Mouse (Mus musculus): Measurements from ENCODE around the gene Wbp1. TPM values are rescaled to one million over a fixed set of nuclear protein-coding genes. Genes with fewer than 3 reads are reported as not detected.
A peak's percentile ranks its signal among the peaks of the same experiment; 100 is the strongest.

Gene Wbp1
- polyA plus RNA-seq, 1 experiment from 2014 or later, result 83.8 TPM

DNA sequence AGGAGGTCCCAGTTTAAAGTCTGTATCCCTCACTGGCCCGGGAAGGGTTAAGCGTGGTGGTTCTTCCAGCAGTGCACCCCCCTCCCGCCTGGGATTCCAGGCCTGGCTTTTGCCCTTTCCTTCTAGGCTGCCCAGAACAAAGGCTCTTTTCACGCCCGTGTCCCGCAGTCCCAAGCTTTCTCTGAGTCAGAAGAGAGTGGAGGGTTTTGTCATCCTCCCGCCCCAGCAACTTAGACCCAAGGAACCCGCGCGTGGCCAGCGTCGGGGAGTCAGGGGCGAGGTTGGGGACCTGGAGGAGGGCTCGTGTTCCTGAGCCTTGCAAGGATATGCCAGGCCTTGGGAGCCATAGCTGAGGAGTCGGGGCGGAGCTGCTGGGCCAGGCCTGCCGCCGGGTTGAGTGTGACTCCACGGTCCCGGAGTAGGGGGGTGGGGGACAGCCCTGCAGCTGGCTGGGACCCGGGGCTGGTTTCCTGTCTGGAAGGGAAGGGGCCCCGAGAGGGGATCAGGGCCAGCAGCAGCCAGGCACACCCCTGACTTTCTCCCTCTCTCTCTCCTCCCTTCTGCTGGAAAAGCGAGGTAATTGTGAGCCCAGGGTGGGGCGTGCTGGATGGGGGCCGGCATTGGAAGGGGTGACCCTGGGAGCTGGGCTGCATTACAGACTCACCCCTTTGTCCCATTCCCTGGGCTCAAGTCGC is 15.7 kb upstream of the Wbp1 start:
- Histone ChIP-seq H3K4me3 (ENCODE audit: low read depth, low read length) (peak overlapping the region; percentile 64), H3K36me3 (ENCODE audit: control insufficient read depth, insufficient read depth, low read length) (no peaks in the 10 kb centered on the region), H3K27ac (ENCODE audit: low read depth) (peak overlapping the region; percentile 100), H3K9me3 (ENCODE audit: control insufficient read depth, low read length) (no peaks in the 10 kb centered on the region), H3K27me3 (replicated peaks; ENCODE audit: control insufficient read depth, insufficient read depth, low read length) (no peaks in the 10 kb centered on the region), H3K9ac (ENCODE audit: low read length) (peak overlapping the region; percentile 93), H3K4me1 (replicated peaks; ENCODE audit: control insufficient read depth, insufficient read depth, low read length) (peaks cover 38% of the 10 kb centered on the region), H3K4me2 (ENCODE audit: low read length) (peak overlapping the region; percentile 80)
- WGBS, result under 1% methylated on average over 25 of the region's 26 CpGs
- DNase-seq (ENCODE audit: low spot score) (peak; percentile 95), ATAC-seq (replicated peaks; ENCODE audit: low FRiP score, low TSS enrichment, low read depth) (peak; percentile 83)

GRCm38 (mm10) chr6:83136291-83136880 is 15.0 kb upstream of the Wbp1 start:
- peak overlapping the region; percentile 93 for H3K9ac ChIP-seq (ENCODE audit: low read length)
- peak overlapping the region; percentile 64 for H3K4me3 ChIP-seq (ENCODE audit: low read depth, low read length)
- no peaks in the 10 kb centered on the region for H3K27me3 ChIP-seq (replicated peaks; ENCODE audit: control insufficient read depth, insufficient read depth, low read length)
- H3K9me3 ChIP-seq (ENCODE audit: control insufficient read depth, low read length), result no peaks in the 10 kb centered on the region
- WGBS, result 21% methylated on average over 5 of the region's 5 CpGs
- peak overlapping the region; percentile 80 for H3K4me2 ChIP-seq (ENCODE audit: low read length)
- H3K27ac ChIP-seq (ENCODE audit: low read depth), result peak overlapping the region; percentile 100
- no peaks in the 10 kb centered on the region for H3K36me3 ChIP-seq (ENCODE audit: control insufficient read depth, insufficient read depth, low read length)
- 0 out of 2 replicates have a peak, but pooled peaks have one; percentile 1 for ATAC-seq (replicated peaks; ENCODE audit: low FRiP score, low TSS enrichment, low read depth)
- DNase-seq (ENCODE audit: low spot score), result no peak
- H3K4me1 ChIP-seq (replicated peaks; ENCODE audit: control insufficient read depth, insufficient read depth, low read length), result peaks cover 32% of the 10 kb centered on the region

DNA sequence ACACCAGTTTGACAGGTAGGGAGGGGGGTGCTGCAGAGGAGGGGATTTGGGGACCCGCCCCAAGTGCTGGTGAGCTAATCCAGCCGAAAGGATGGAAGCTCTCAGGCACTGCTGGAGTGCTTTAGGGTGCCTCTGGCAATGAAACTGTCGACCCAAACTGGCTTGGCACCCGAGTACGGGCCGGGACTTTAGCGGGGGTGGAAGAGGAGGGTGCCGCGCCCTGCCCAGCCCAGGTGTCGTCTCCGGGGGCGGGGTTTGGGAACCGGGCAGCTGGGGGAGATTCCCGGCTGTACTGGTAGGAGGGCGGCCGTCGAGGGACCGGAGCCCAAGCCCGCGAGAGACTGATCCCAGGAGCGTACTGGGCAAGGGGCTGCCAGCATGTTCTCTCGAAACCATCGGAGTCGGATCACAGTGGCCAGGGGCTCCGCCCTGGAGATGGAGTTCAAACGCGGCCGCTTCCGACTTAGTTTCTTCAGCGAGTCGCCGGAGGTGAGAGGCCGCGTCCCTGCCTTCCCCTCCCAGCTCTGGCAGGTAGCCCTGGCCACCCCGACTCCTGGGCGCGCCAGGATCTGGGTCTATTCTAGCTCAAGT is 14.3 kb upstream of the Wbp1 start:
- 5% methylated on average over 37 of the region's 37 CpGs for WGBS

DNA sequence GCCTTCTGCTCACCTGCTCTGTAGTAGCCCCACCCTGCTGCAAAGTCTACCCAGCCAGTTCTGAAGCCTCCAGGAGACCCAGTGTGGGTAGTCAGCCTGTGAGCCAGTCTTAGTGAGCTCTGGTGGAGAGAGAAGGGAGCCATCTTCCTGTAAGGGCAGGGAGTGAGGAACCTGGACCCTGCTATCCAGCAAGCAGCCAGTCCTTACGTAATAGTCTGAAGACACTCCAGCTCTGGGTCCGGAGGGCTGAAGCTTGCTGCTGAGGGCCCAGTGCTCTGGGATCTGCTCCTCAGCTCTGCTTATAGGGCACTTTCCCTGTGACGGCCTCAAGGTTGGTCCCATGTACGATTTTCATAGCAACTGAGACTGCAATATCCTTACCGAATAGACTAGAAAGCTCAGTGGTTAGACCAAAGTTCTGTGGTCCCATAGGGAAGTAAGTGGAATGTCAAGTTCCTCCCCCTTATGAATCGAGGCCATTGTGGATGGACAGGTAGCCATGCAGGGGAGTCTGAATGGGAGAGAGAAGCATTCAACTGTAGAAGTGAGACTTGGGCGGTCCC is 13.7 kb upstream of the Wbp1 start, which contains the start of gene Rtkn:
Gene Rtkn, plus strand, starts transcription at position 513 of the 563 bp plus-strand sequence.
- Histone ChIP-seq H3K4me1 (replicated peaks; ENCODE audit: control insufficient read depth, insufficient read depth, low read length) (peaks cover 31% of the 10 kb centered on the region), H3K27me3 (replicated peaks; ENCODE audit: control insufficient read depth, insufficient read depth, low read length) (no peaks in the 10 kb centered on the region), H3K4me2 (ENCODE audit: low read length) (peak within 1 kb of the TSS; percentile 80), H3K4me3 (ENCODE audit: low read depth, low read length) (peak within 1 kb of the TSS; percentile 64), H3K27ac (ENCODE audit: low read depth) (peak within 1 kb of the TSS; percentile 100), H3K9ac (ENCODE audit: low read length) (peak within 1 kb of the TSS; percentile 93), H3K36me3 (ENCODE audit: control insufficient read depth, insufficient read depth, low read length) (no peaks in the 10 kb centered on the region), H3K9me3 (ENCODE audit: control insufficient read depth, low read length) (no peaks in the 10 kb centered on the region)
- ATAC-seq (replicated peaks; ENCODE audit: low FRiP score, low TSS enrichment, low read depth), result no peak
- no peak for DNase-seq (ENCODE audit: low spot score)
- WGBS, result 63% methylated on average over 7 of the region's 7 CpGs

More for the DNA sequence above, 14.3 kb upstream of the Wbp1 start:
- no peaks in the 10 kb centered on the region for H3K27me3 ChIP-seq (replicated peaks; ENCODE audit: control insufficient read depth, insufficient read depth, low read length)
- H3K4me2 ChIP-seq (ENCODE audit: low read length), result peak overlapping the region; percentile 80
- H3K27ac ChIP-seq (ENCODE audit: low read depth), result peak overlapping the region; percentile 100
- H3K4me3 ChIP-seq (ENCODE audit: low read depth, low read length), result peak overlapping the region; percentile 64
- H3K36me3 ChIP-seq (ENCODE audit: control insufficient read depth, insufficient read depth, low read length), result no peaks in the 10 kb centered on the region
- ATAC-seq (replicated peaks; ENCODE audit: low FRiP score, low TSS enrichment, low read depth) (no peak), DNase-seq (ENCODE audit: low spot score) (no peak)
- H3K9me3 ChIP-seq (ENCODE audit: control insufficient read depth, low read length), result no peaks in the 10 kb centered on the region
- H3K4me1 ChIP-seq (replicated peaks; ENCODE audit: control insufficient read depth, insufficient read depth, low read length), result peaks cover 31% of the 10 kb centered on the region
- H3K9ac ChIP-seq (ENCODE audit: low read length), result peak overlapping the region; percentile 93

GRCm38 (mm10) chr6:83134226-83134625 is 12.9 kb upstream of the Wbp1 start:
- no peak overlapping the region for H3K4me2 ChIP-seq (ENCODE audit: low read length)
- no peak overlapping the region for H3K9ac ChIP-seq (ENCODE audit: low read length)
- no peak overlapping the region for H3K4me3 ChIP-seq (ENCODE audit: low read depth, low read length)
- H3K27ac ChIP-seq (ENCODE audit: low read depth), result no peak overlapping the region
- DNase-seq (ENCODE audit: low spot score) (no peak), ATAC-seq (replicated peaks; ENCODE audit: low FRiP score, low TSS enrichment, low read depth) (no peak)
- peaks cover 28% of the 10 kb centered on the region for H3K4me1 ChIP-seq (replicated peaks; ENCODE audit: control insufficient read depth, insufficient read depth, low read length)
- no peaks in the 10 kb centered on the region for H3K9me3 ChIP-seq (ENCODE audit: control insufficient read depth, low read length)
- H3K27me3 ChIP-seq (replicated peaks; ENCODE audit: control insufficient read depth, insufficient read depth, low read length), result no peaks in the 10 kb centered on the region
- H3K36me3 ChIP-seq (ENCODE audit: control insufficient read depth, insufficient read depth, low read length), result no peaks in the 10 kb centered on the region
- WGBS, result 70% methylated on average over 3 of the region's 3 CpGs

GRCm38 (mm10) chr6:83132176-83132919 is 11.0 kb upstream of the Wbp1 start:
- peaks cover 14% of the 10 kb centered on the region; the same call in 1 of the 2 replicates for H3K4me1 ChIP-seq (replicated peaks; ENCODE audit: control insufficient read depth, insufficient read depth, low read length)
- WGBS, result 79% methylated on average over 9 of the region's 9 CpGs
- DNase-seq (ENCODE audit: low spot score) (no peak), ATAC-seq (replicated peaks; ENCODE audit: low FRiP score, low TSS enrichment, low read depth) (no peak)
- no peak overlapping the region for H3K9ac ChIP-seq (ENCODE audit: low read length)
- H3K36me3 ChIP-seq (ENCODE audit: control insufficient read depth, insufficient read depth, low read length), result no peaks in the 10 kb centered on the region
- no peaks in the 10 kb centered on the region for H3K27me3 ChIP-seq (replicated peaks; ENCODE audit: control insufficient read depth, insufficient read depth, low read length)
- no peaks in the 10 kb centered on the region for H3K9me3 ChIP-seq (ENCODE audit: control insufficient read depth, low read length)
- H3K4me2 ChIP-seq (ENCODE audit: low read length), result no peak overlapping the region
- H3K4me3 ChIP-seq (ENCODE audit: low read depth, low read length), result no peak overlapping the region
- H3K27ac ChIP-seq (ENCODE audit: low read depth), result no peak overlapping the region

GRCm38 (mm10) chr6:83131469-83132034 is 10.2 kb upstream of the Wbp1 start:
- Histone ChIP-seq H3K27ac (ENCODE audit: low read depth) (peak overlapping the region; percentile 48), H3K9ac (ENCODE audit: low read length) (no peak overlapping the region), H3K4me1 (replicated peaks; ENCODE audit: control insufficient read depth, insufficient read depth, low read length) (peaks cover 14% of the 10 kb centered on the region; the same call in 1 of the 2 replicates), H3K27me3 (replicated peaks; ENCODE audit: control insufficient read depth, insufficient read depth, low read length) (no peaks in the 10 kb centered on the region), H3K4me2 (ENCODE audit: low read length) (0 out of 2 replicates have a peak overlapping the region, but pooled peaks have one; percentile 0), H3K9me3 (ENCODE audit: control insufficient read depth, low read length) (no peaks in the 10 kb centered on the region), H3K36me3 (ENCODE audit: control insufficient read depth, insufficient read depth, low read length) (no peaks in the 10 kb centered on the region), H3K4me3 (ENCODE audit: low read depth, low read length) (no peak overlapping the region)
- 50% methylated on average over 6 of the region's 6 CpGs for WGBS
- ATAC-seq (replicated peaks; ENCODE audit: low FRiP score, low TSS enrichment, low read depth), result peak; percentile 40; the same call in 1 of the 2 replicates
- no peak for DNase-seq (ENCODE audit: low spot score)

- no peaks in the 10 kb centered on the region for H3K27me3 ChIP-seq (replicated peaks; ENCODE audit: control insufficient read depth, insufficient read depth, low read length)
- no peaks in the 10 kb centered on the region for H3K9me3 ChIP-seq (ENCODE audit: control insufficient read depth, low read length)
- no peak overlapping the region for H3K27ac ChIP-seq (ENCODE audit: low read depth)
- H3K4me3 ChIP-seq (ENCODE audit: low read depth, low read length), result no peak overlapping the region
- 92% methylated on average over 5 of the region's 5 CpGs for WGBS
- H3K4me2 ChIP-seq (ENCODE audit: low read length), result no peak overlapping the region
- no peaks in the 10 kb centered on the region for H3K36me3 ChIP-seq (ENCODE audit: control insufficient read depth, insufficient read depth, low read length)
- ATAC-seq (replicated peaks; ENCODE audit: low FRiP score, low TSS enrichment, low read depth) (no peak), DNase-seq (ENCODE audit: low spot score) (no peak)
- no peak overlapping the region for H3K9ac ChIP-seq (ENCODE audit: low read length)
- peaks cover 15% of the 10 kb centered on the region; the same call in 1 of the 2 replicates for H3K4me1 ChIP-seq (replicated peaks; ENCODE audit: control insufficient read depth, insufficient read depth, low read length)
These were observed 6.1 kb upstream of the Wbp1 start for GRCm38 (mm10) chr6:83127419-83127818.

Measured in intestine, embryonic 14.5 days (tissue).